Mouse (Mus musculus): ENCODE measurements at regions not wholly inside any gene's neighbourhood (a gene's known extent, or its start where the extent isn't known, plus 50 kb on each side); places are given as distances from the start of the nearest gene placed in this dataset.

DNA sequence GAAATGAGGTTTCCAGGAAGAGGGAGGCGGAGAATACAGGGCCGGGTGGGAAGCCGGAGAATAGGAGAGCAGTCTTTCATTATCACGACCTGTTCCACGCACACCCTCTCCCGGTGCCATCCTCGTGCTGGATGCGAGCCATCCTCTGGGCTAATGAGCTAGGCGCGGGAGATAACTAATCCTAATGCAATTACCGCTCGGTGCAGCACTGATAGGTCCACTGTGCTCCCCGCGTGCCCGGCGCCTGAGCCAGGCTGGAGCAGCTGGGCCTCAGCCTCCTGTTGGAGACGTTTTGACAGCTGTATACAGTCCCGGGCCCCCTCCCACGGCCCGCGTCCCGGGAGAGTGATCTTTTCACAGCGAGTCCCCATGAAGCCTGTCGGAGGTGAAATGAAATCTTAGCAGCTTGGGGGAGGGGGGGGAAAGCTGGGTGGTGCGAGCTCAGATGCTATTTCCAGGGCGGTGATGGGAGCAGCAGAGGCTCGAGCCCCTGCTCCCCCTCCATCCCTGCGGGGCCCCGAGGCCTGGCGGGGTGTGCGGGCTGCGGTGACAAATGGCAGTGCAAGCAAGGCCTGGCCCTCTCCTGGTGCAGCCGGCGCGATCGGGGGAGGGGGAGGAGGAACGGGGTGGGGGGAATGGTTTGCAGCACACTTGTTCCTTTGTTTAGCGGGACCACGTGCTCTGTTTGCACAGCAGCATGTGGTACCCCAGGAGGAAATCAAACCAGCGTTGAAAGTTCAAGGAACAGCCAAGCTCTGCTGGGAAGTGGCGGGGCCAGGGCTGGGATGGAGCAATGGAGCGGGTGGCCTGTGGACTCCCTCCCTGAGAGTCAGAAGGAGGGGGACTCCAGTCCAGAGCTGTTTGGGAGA, 233.6 kb downstream of the Sorl1 start:
- no peak for TF ChIP-seq POLR2A (IDR thresholded peaks at IDR 0.05; ENCODE audit: borderline replicate concordance, control insufficient read depth, low read depth, low read length)
- TF ChIP-seq CTCF (IDR thresholded peaks at IDR 0.05; ENCODE audit: control insufficient read depth, insufficient read depth, low read length) = no peak
